Mouse (Mus musculus): ENCODE measurements around the gene Fkbp6. TPM values are rescaled to one million over a fixed set of nuclear protein-coding genes. Genes with fewer than 3 reads are reported as not detected.

Gene Fkbp6
- polyA plus RNA-seq, 1 experiment from 2014 or later, result 0.50 TPM

DNA sequence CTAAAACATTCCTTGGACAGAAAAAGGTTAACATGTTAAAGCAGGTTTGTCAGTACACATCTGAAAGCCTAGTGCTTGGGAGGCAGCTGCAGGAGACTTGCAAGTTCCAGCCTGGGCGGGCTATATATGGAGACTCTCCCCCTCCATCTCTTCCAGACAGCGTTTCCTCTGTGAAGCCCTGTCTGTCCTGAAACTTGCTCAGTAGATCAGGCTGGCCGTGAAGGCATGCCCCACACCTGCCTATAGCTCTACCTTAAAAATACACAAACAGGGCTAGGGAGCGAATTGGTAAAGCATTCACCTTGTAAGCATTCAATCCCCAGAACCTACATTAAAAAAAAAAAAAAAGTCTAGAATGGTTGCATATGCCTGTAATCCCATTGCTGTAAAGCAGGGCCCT is 20.4 kb downstream of the Fkbp6 start:
- H3K4me1 ChIP-seq (ENCODE audit: insufficient read depth, low read length), result no peaks in the 10 kb centered on the region
- H3K36me3 ChIP-seq (ENCODE audit: insufficient read depth, low read length), result no peaks in the 10 kb centered on the region
- H3K4me3 ChIP-seq (ENCODE audit: low read length), result no peak overlapping the region
- no peaks in the 10 kb centered on the region for H3K27me3 ChIP-seq (ENCODE audit: insufficient read depth, low read length)
- H3K9ac ChIP-seq (replicated peaks; ENCODE audit: low read length), result no peak overlapping the region
- no peak overlapping the region for H3K27ac ChIP-seq (ENCODE audit: low read length)
- H3K9me3 ChIP-seq (ENCODE audit: low read length), result no peaks in the 10 kb centered on the region
- no peak overlapping the region for H3K4me2 ChIP-seq (replicated peaks; ENCODE audit: low read depth, low read length)
- WGBS, result 87% methylated on average over 4 of the region's 4 CpGs
- no peak for ATAC-seq (ENCODE audit: low FRiP score, low TSS enrichment)

DNA sequence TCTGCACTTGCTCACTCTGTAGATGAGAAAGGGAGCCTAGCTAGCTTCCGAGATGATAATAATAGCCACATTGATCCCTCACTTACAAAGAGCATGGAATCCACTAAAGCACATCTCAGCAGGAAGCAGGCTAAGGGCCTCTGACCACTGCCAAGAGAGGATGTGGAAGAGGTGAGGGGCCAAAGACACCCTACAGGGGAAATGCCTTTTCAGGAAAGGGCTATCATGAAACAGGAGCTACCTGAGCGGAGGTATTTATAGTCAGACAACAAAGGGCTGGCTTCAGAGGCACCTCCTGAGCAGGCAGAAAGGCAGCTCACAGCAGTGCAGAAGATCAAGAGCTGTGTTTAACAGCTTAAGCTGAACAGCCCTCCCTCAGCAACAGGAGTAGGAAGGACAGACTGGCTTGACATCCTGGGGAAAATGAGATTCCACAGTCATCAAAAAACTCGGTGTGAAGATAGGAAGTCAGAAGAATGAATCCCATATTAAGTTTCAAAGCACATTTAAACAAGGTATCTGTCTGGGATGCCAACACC is 23.7 kb downstream of the Fkbp6 start:
- no peak for ATAC-seq (ENCODE audit: low FRiP score, low TSS enrichment)
- WGBS, result 24% methylated on average over 3 of the region's 3 CpGs
- no peaks in the 10 kb centered on the region for H3K9me3 ChIP-seq (ENCODE audit: low read length)
- H3K4me3 ChIP-seq (ENCODE audit: low read length), result no peak overlapping the region
- H3K27me3 ChIP-seq (ENCODE audit: insufficient read depth, low read length), result no peaks in the 10 kb centered on the region
- no peaks in the 10 kb centered on the region for H3K36me3 ChIP-seq (ENCODE audit: insufficient read depth, low read length)
- H3K27ac ChIP-seq (ENCODE audit: low read length), result no peak overlapping the region
- H3K4me2 ChIP-seq (replicated peaks; ENCODE audit: low read depth, low read length), result no peak overlapping the region
- H3K4me1 ChIP-seq (ENCODE audit: insufficient read depth, low read length), result 0 out of 2 replicates have a peak, but pooled peaks cover 3% of the 10 kb centered on the region
- H3K9ac ChIP-seq (replicated peaks; ENCODE audit: low read length), result no peak overlapping the region

DNA sequence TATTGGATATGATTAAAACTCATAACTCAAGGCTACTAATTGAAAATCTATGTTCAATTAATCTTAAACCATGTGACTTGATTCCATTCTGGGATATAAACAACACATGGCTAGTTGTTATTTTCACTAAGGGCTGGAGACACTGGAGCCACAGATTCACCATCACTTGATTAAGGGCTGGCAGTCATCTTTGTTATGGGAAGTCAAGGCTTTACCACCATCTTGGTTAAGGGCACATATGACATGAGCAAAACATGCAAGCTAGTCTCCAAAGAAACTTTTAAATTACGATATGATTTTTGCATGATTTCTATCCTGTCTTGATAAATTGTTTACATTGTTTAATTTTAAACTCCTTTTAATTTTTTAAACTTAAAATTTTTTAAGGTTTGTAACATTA is 27.6 kb downstream of the Fkbp6 start:
- WGBS, result 87% methylated on average over 1 of the region's 1 CpGs
- Histone ChIP-seq H3K27ac (ENCODE audit: low read length) (no peak overlapping the region), H3K4me1 (ENCODE audit: insufficient read depth, low read length) (0 out of 2 replicates have a peak, but pooled peaks cover 3% of the 10 kb centered on the region), H3K9me3 (ENCODE audit: low read length) (no peaks in the 10 kb centered on the region), H3K4me3 (ENCODE audit: low read length) (no peak overlapping the region), H3K27me3 (ENCODE audit: insufficient read depth, low read length) (no peaks in the 10 kb centered on the region), H3K4me2 (replicated peaks; ENCODE audit: low read depth, low read length) (no peak overlapping the region), H3K36me3 (ENCODE audit: insufficient read depth, low read length) (no peaks in the 10 kb centered on the region), H3K9ac (replicated peaks; ENCODE audit: low read length) (no peak overlapping the region)
- ATAC-seq (ENCODE audit: low FRiP score, low TSS enrichment), result no peak

DNA sequence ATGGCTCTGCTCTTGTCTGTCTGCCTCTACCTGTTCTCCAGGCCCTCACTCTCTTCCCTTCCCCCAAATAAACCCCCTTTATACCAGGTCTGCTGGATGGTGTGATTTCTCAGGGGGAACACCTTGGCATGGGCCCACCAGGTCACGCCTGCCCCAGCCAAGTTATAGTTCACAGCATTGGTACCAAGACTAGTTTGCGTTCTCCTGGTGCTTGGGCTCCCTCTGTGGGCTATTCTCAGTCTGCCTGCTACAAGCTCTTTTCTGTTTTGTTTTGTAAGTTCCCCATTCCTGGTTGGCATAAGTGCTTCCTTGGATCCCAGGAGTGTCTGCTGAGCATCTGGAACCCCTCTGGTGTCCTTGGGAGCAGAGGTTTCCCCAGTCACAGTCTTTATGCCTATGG is 30.0 kb downstream of the Fkbp6 start:
- H3K27ac ChIP-seq (ENCODE audit: low read length), result no peak overlapping the region
- no peak overlapping the region for H3K4me3 ChIP-seq (ENCODE audit: low read length)
- no peak overlapping the region for H3K4me2 ChIP-seq (replicated peaks; ENCODE audit: low read depth, low read length)
- no peaks in the 10 kb centered on the region for H3K27me3 ChIP-seq (ENCODE audit: insufficient read depth, low read length)
- no peaks in the 10 kb centered on the region for H3K36me3 ChIP-seq (ENCODE audit: insufficient read depth, low read length)
- WGBS, result 58% methylated on average over 2 of the region's 2 CpGs
- H3K9me3 ChIP-seq (ENCODE audit: low read length), result no peaks in the 10 kb centered on the region
- no peak overlapping the region for H3K9ac ChIP-seq (replicated peaks; ENCODE audit: low read length)
- H3K4me1 ChIP-seq (ENCODE audit: insufficient read depth, low read length), result 0 out of 2 replicates have a peak, but pooled peaks cover 3% of the 10 kb centered on the region
- ATAC-seq (ENCODE audit: low FRiP score, low TSS enrichment), result no peak

DNA sequence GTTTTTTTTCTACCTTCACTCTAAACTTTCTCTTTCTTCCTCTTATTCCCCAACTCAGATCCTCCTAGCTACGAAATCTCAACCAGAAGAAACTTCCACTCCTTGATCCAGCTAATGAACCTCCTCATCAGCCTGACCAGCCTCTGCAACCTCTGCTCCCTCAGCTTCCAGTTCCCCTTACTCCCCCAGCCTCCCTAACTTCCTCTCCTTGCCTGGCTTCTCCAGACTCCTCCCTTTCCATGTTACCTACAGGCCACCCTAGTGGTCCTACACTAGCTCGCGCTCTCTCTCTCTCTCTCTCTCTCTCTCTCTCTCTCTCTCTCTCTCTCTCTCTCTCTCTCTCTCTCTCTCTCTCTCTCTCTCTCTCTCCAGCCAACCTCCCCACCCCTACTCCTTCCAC is 33.7 kb downstream of the Fkbp6 start:
- H3K36me3 ChIP-seq (ENCODE audit: insufficient read depth, low read length), result no peaks in the 10 kb centered on the region
- no peaks in the 10 kb centered on the region for H3K9me3 ChIP-seq (ENCODE audit: low read length)
- no peak overlapping the region for H3K27ac ChIP-seq (ENCODE audit: low read length)
- ATAC-seq (ENCODE audit: low FRiP score, low TSS enrichment), result no peak
- no peaks in the 10 kb centered on the region for H3K4me1 ChIP-seq (ENCODE audit: insufficient read depth, low read length)
- H3K9ac ChIP-seq (replicated peaks; ENCODE audit: low read length), result no peak overlapping the region
- H3K4me2 ChIP-seq (replicated peaks; ENCODE audit: low read depth, low read length), result no peak overlapping the region
- H3K4me3 ChIP-seq (ENCODE audit: low read length), result no peak overlapping the region
- no peaks in the 10 kb centered on the region for H3K27me3 ChIP-seq (ENCODE audit: insufficient read depth, low read length)
- WGBS, result 67% methylated on average over 3 of the region's 3 CpGs

DNA sequence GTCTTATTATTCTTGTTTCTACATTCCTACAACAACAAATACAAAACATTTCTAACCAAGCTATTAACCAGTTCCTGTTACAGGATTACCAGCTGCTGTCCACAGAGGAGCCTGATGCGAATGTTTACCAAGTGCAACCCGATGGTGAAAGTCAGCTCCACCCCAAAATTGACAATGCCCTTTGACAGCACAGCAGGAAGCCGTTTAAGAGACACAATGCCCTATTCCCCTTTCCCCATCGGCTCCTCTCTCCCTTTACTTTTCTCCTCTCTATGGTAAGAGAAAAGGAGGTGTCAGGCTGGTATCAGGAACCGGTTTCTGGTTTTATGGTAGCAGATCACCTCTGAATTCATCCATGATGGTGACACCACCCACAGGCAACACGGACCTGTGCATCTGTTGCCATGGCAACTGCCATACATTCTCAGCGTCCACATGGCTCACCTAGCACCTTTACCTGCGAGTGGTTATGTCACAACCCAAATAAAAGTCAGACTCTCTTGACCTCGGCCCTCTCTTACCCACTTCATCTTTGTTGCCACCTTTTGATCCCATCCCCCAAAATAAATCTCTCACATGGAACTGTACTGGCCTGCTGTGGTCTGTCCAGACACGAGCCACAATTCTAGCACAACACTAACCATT is 43.4 kb downstream of the Fkbp6 start:
- 53% methylated on average over 10 of the region's 10 CpGs for WGBS
- H3K36me3 ChIP-seq (ENCODE audit: insufficient read depth, low read length), result no peaks in the 10 kb centered on the region
- ATAC-seq (ENCODE audit: low FRiP score, low TSS enrichment), result no peak

DNA sequence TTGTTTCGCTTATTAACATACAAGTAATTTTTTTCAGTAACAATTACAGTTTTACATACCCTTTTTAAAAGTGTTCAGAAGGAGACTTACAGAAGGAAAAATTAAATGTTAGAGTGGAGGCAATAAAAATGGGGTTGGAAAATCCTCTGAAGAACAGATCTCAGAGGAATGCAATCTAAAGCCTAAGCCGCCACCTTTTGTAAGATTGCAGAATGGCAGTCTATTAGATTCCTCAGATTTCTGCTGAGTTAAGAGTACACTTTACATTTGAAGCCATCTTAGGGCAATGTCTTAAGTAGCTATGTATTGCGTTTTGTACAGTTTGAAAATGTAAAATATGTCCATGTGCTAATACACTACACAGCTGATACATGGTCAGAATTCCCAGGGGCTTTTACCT is 47.4 kb downstream of the Fkbp6 start:
- no peak for ATAC-seq (ENCODE audit: low FRiP score, low TSS enrichment)

More for the DNA sequence above, 43.4 kb downstream of the Fkbp6 start:
- Histone ChIP-seq H3K9ac (replicated peaks; ENCODE audit: low read length) (no peak overlapping the region), H3K9me3 (ENCODE audit: low read length) (no peaks in the 10 kb centered on the region), H3K27ac (ENCODE audit: low read length) (no peak overlapping the region), H3K27me3 (ENCODE audit: insufficient read depth, low read length) (no peaks in the 10 kb centered on the region; the same call in 1 of the 2 replicates), H3K4me3 (ENCODE audit: low read length) (no peak overlapping the region), H3K4me2 (replicated peaks; ENCODE audit: low read depth, low read length) (no peak overlapping the region), H3K4me1 (ENCODE audit: insufficient read depth, low read length) (no peaks in the 10 kb centered on the region)

DNA sequence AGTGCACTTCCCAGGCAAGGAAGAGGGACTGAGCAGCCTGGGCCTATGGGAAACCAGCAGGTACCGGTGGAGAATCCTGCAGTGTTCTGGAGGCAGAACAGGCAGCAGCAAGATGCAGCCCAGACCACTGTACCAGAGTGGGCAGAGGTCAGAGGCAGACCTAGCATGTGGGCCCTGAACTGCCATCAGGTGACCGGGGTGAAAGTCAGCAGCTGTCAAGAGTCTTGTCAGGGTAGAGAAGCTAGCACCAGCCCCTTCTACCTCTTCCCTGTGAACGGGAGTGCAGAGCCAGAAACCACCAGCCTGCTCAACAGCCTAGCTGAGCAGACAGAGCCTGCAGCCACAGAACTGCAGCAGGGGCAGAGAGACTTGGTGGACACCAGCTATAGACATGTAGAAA is 47.9 kb downstream of the Fkbp6 start:
- H3K36me3 ChIP-seq (ENCODE audit: insufficient read depth, low read length), result no peaks in the 10 kb centered on the region
- no peaks in the 10 kb centered on the region for H3K9me3 ChIP-seq (ENCODE audit: low read length)
- ATAC-seq (ENCODE audit: low FRiP score, low TSS enrichment), result no peak
- no peaks in the 10 kb centered on the region for H3K27me3 ChIP-seq (ENCODE audit: insufficient read depth, low read length)
- no peaks in the 10 kb centered on the region for H3K4me1 ChIP-seq (ENCODE audit: insufficient read depth, low read length)
- no peak overlapping the region for H3K27ac ChIP-seq (ENCODE audit: low read length)
- H3K9ac ChIP-seq (replicated peaks; ENCODE audit: low read length), result no peak overlapping the region
- H3K4me2 ChIP-seq (replicated peaks; ENCODE audit: low read depth, low read length), result no peak overlapping the region
- 42% methylated on average over 3 of the region's 3 CpGs for WGBS
- H3K4me3 ChIP-seq (ENCODE audit: low read length), result no peak overlapping the region

More for the DNA sequence above, 47.4 kb downstream of the Fkbp6 start:
- no peak overlapping the region for H3K27ac ChIP-seq (ENCODE audit: low read length)
- no peaks in the 10 kb centered on the region for H3K36me3 ChIP-seq (ENCODE audit: insufficient read depth, low read length)
- H3K4me1 ChIP-seq (ENCODE audit: insufficient read depth, low read length), result no peaks in the 10 kb centered on the region
- H3K4me2 ChIP-seq (replicated peaks; ENCODE audit: low read depth, low read length), result no peak overlapping the region
- 88% methylated on average over 3 of the region's 3 CpGs for WGBS
- no peak overlapping the region for H3K9ac ChIP-seq (replicated peaks; ENCODE audit: low read length)
- no peak overlapping the region for H3K4me3 ChIP-seq (ENCODE audit: low read length)
- no peaks in the 10 kb centered on the region for H3K27me3 ChIP-seq (ENCODE audit: insufficient read depth, low read length)
- H3K9me3 ChIP-seq (ENCODE audit: low read length), result no peaks in the 10 kb centered on the region

DNA sequence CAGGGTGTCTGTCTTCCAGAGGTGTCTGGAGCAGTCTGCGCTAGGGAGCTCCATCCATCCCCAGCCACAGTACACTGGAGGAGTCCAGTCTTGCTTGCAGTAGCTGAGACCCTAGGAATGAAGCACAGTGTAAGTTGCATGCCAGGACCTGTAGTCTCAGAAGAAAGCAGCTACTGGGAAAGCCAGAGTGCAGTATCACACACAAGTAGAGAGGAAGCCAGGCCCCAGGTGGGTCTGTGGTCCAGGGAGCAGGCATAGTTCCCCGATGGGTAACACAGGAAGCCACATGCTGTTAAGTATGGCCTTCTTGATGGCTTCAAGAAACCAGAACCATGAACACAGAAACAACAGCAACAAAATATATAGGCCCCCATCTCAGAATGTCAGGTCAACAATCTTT is 57.8 kb downstream of the Fkbp6 start:
- 0 out of 2 replicates have a peak, but pooled peaks cover 1% of the 10 kb centered on the region for H3K27me3 ChIP-seq (ENCODE audit: insufficient read depth, low read length)
- WGBS, result 84% methylated on average over 2 of the region's 2 CpGs
- no peak for ATAC-seq (ENCODE audit: low FRiP score, low TSS enrichment)

DNA sequence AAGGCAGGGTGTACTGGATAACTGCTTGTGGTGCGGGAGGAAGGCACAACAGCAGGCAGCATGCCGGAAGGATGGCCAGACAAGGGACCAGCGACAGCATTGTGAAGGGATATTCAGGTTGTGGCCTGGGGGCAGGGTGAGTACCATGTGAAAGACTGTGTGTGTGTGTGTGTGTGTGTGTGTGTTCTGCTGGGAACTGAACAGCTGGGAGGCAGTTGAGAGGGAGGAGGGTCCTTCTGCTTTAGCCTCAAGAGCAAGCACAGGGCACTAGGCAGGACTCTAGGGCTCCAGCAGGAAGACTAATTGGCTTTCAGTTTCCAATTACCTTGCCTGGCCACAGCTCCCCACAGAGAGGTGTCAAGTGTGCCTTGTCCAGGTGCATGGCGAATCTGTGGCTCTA is 58.7 kb downstream of the Fkbp6 start:
- ATAC-seq (ENCODE audit: low FRiP score, low TSS enrichment), result no peak
- Histone ChIP-seq H3K4me3 (ENCODE audit: low read length) (no peak overlapping the region), H3K27me3 (ENCODE audit: insufficient read depth, low read length) (0 out of 2 replicates have a peak, but pooled peaks cover 3% of the 10 kb centered on the region), H3K4me1 (ENCODE audit: insufficient read depth, low read length) (no peaks in the 10 kb centered on the region), H3K9me3 (ENCODE audit: low read length) (no peaks in the 10 kb centered on the region), H3K9ac (replicated peaks; ENCODE audit: low read length) (no peak overlapping the region), H3K36me3 (ENCODE audit: insufficient read depth, low read length) (no peaks in the 10 kb centered on the region), H3K27ac (ENCODE audit: low read length) (no peak overlapping the region), H3K4me2 (replicated peaks; ENCODE audit: low read depth, low read length) (no peak overlapping the region)
- WGBS, result 40% methylated on average over 4 of the region's 4 CpGs

More for the DNA sequence above, 57.8 kb downstream of the Fkbp6 start:
- Histone ChIP-seq H3K27ac (ENCODE audit: low read length) (no peak overlapping the region), H3K9ac (replicated peaks; ENCODE audit: low read length) (no peak overlapping the region), H3K9me3 (ENCODE audit: low read length) (no peaks in the 10 kb centered on the region), H3K4me1 (ENCODE audit: insufficient read depth, low read length) (no peaks in the 10 kb centered on the region), H3K36me3 (ENCODE audit: insufficient read depth, low read length) (no peaks in the 10 kb centered on the region), H3K4me2 (replicated peaks; ENCODE audit: low read depth, low read length) (no peak overlapping the region), H3K4me3 (ENCODE audit: low read length) (no peak overlapping the region)
